Mouse (Mus musculus): Measurements from ENCODE around the gene Sox1.

DNA sequence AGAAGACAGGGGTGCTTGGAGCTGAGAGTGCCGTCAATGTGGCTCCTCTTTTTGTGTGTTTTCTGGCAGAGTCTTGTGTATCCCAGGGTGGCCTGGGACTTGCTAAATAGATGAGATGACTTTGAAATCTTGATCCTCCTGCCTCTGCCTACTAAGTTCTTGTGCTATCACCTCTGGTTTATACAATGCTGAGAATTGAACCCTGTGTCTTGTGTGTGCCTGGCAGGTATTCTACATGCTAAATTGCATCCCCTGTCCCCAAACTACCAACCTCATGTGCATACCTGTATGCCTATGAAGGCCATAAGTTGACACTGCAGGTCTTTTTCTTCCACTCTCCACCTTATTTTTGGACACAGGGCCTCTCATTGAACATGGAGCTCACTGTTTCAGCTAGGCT lies 46.8 kb upstream of the Sox1 start:
- TF ChIP-seq POLR2A (IDR thresholded peaks at IDR 0.05; ENCODE audit: extremely low read depth, insufficient read depth, low read length): no peak
- no peak for TF ChIP-seq CTCF (IDR thresholded peaks at IDR 0.05; ENCODE audit: extremely low read depth, insufficient read depth, low read length)
